In the genomic region with DNA sequence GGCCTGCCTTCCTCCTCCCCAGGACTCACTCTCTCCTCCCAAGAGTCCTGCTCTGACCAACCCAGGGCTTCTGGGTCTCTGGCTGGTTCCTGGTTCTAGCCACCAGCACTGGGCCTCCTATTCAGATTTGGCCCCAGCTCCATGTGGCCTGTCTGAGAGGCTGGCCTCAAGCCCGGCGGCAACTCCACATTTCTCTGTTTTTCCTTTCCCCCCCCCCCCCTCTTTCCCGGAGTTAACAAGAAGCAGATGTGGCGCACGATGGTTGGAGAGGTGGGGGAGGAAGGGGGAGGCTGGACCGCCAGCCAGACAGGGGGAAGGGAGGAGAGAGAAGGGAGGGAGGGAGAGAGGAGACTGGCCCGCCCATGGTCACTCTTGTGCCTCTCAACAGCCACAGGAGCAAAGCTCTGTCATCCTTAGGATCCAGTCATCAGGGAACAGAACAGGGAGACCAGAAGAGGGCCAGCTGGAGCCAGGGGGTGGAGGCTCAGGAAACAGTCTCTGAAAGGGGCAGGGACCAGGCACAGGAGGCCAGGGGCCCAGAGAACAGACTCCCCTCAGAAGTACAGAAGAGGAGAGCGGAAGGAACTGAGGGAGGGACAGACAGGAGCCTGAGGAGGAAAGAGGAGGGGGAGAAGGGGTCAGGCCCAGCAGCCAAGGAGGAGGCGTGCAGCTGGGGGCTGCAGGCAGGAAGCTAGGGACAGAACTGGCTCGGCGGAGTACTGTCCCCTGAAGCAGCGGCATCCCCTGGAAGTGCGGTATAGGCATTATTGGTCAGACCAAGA, we compare ENCODE assay signal across 8 mouse cellular contexts. TPM values are rescaled to one million over a fixed set of nuclear protein-coding genes. Genes with fewer than 3 reads are reported as not detected.
A peak's percentile ranks its signal among the peaks of the same experiment; 100 is the strongest.
DNase-seq lines count a peak whose midpoint lies in the region; ATAC-seq and TF ChIP-seq lines count a peak whose summit lies in the region.

A gene (plus strand): TSS at position 343 of the 782 bp plus-strand sequence.

- H3K4me2 ChIP-seq in intestine, embryonic 16.5 days (ENCODE audit: low read depth, low read length), result peak within 1 kb of the TSS; percentile 77
- H3K4me2 ChIP-seq in lung, embryonic 16.5 days (ENCODE audit: low read depth, low read length), result peak within 1 kb of the TSS; percentile 84

- DNase-seq in ovary, postnatal 36 days (ENCODE audit: low spot score), result peak; percentile 52
- no peak for DNase-seq in cerebellum, adult 11-12 months
- no peak for DNase-seq in cerebellum, postnatal 4 days (ENCODE audit: low spot score in 2 of 2)

- TF ChIP-seq CTCF in ES-Bruce4 (IDR thresholded peaks at IDR 0.05; ENCODE audit: low read depth, low read length), result no peak
- no peak for TF ChIP-seq CTCF in cortical plate, adult 2 months (IDR thresholded peaks at IDR 0.05; ENCODE audit: extremely low read depth, insufficient read depth, low read length)

- H3K36me3 ChIP-seq in ES-Bruce4 (ENCODE audit: control insufficient read depth, insufficient read depth, low read length, poor library complexity, severe bottlenecking), result no peaks in the 10 kb centered on the region
- H3K36me3 ChIP-seq in intestine, embryonic 16.5 days (ENCODE audit: control insufficient read depth, insufficient read depth, low read length), result no peaks in the 10 kb centered on the region
- peaks cover 6% of the 10 kb centered on the region for H3K36me3 ChIP-seq in lung, embryonic 16.5 days (ENCODE audit: control insufficient read depth, insufficient read depth, low read length)

- H3K9ac ChIP-seq in ES-Bruce4 (ENCODE audit: low read depth, poor library complexity, severe bottlenecking), result peak within 1 kb of the TSS; percentile 30; the same call in 1 of the 2 replicates
- H3K9ac ChIP-seq in intestine, embryonic 16.5 days (ENCODE audit: low read depth, low read length), result peak within 1 kb of the TSS; percentile 81
- peak within 1 kb of the TSS; percentile 81 for H3K9ac ChIP-seq in lung, embryonic 16.5 days (ENCODE audit: low read length)

- peak within 1 kb of the TSS; percentile 14 for H3K4me3 ChIP-seq in ES-Bruce4 (ENCODE audit: low read depth, low read length)
- H3K4me3 ChIP-seq in cortical plate, adult 2 months (ENCODE audit: insufficient read depth, low read length), result peak within 1 kb of the TSS; percentile 5; the same call in 1 of the 2 replicates
- H3K4me3 ChIP-seq in intestine, embryonic 16.5 days (ENCODE audit: low read length), result peak within 1 kb of the TSS; percentile 62
- H3K4me3 ChIP-seq in lung, embryonic 16.5 days (ENCODE audit: low read length), result peak within 1 kb of the TSS; percentile 67

- no peak for TF ChIP-seq POLR2A in ES-Bruce4 (IDR thresholded peaks at IDR 0.05; ENCODE audit: insufficient read depth, low read length)
- no peak for TF ChIP-seq POLR2A in cortical plate, adult 2 months (IDR thresholded peaks at IDR 0.05; ENCODE audit: extremely low read depth, insufficient read depth, low read length)

- peak; percentile 56 for ATAC-seq in granulocyte monocyte progenitor cell, adult 5-6 weeks (replicated peaks; ENCODE audit: poor library complexity, severe bottlenecking)
- ATAC-seq in intestine, embryonic 16.5 days, result peak; percentile 66
- ATAC-seq in lung, embryonic 16.5 days (ENCODE audit: low read depth), result peak; percentile 85

- no peak for TF ChIP-seq EP300 in ES-Bruce4 (IDR thresholded peaks at IDR 0.05; ENCODE audit: insufficient read depth, low read depth, low read length)

- no peaks in the 10 kb centered on the region for H3K27me3 ChIP-seq in ES-Bruce4 (ENCODE audit: control insufficient read depth, insufficient read depth, low read length, poor library complexity, severe bottlenecking)
- H3K27me3 ChIP-seq in intestine, embryonic 16.5 days (replicated peaks; ENCODE audit: control insufficient read depth, insufficient read depth, low read length), result no peaks in the 10 kb centered on the region
- no peaks in the 10 kb centered on the region for H3K27me3 ChIP-seq in lung, embryonic 16.5 days (ENCODE audit: control insufficient read depth, insufficient read depth, low read depth, low read length)

- H3K27ac ChIP-seq in ES-Bruce4 (ENCODE audit: insufficient read depth, low read length), result no peak within 1 kb of the TSS
- H3K27ac ChIP-seq in cortical plate, adult 2 months (ENCODE audit: insufficient read depth, low read length), result no peak within 1 kb of the TSS
- H3K27ac ChIP-seq in intestine, embryonic 16.5 days (ENCODE audit: low read length), result peak within 1 kb of the TSS; percentile 93
- H3K27ac ChIP-seq in lung, embryonic 16.5 days (ENCODE audit: low read length), result peak within 1 kb of the TSS; percentile 98

- H3K4me1 ChIP-seq in ES-Bruce4 (ENCODE audit: control insufficient read depth, insufficient read depth, low read length), result no peaks in the 10 kb centered on the region
- H3K4me1 ChIP-seq in cortical plate, adult 2 months (ENCODE audit: control insufficient read depth, insufficient read depth, low read length), result no peaks in the 10 kb centered on the region
- peaks cover 60% of the 10 kb centered on the region for H3K4me1 ChIP-seq in intestine, embryonic 16.5 days (ENCODE audit: control insufficient read depth, insufficient read depth, low read length)
- peaks cover 43% of the 10 kb centered on the region for H3K4me1 ChIP-seq in lung, embryonic 16.5 days (replicated peaks; ENCODE audit: control insufficient read depth, insufficient read depth, low read length)

- 27% methylated on average over 13 of the region's 13 CpGs for WGBS in intestine, embryonic 16.5 days
- 11% methylated on average over 12 of the region's 13 CpGs for WGBS in lung, embryonic 16.5 days

- no peaks in the 10 kb centered on the region for H3K9me3 ChIP-seq in ES-Bruce4 (replicated peaks; ENCODE audit: control insufficient read depth, insufficient read depth, low read length, poor library complexity, severe bottlenecking)
- H3K9me3 ChIP-seq in intestine, embryonic 16.5 days (ENCODE audit: control insufficient read depth, low read length), result no peaks in the 10 kb centered on the region
- no peaks in the 10 kb centered on the region for H3K9me3 ChIP-seq in lung, embryonic 16.5 days (ENCODE audit: control insufficient read depth, low read length)

RNA-seq across cellular contexts. Expression of the gene that starts here (rescaled TPM):
- polyA plus RNA-seq in ES-Bruce4 (2011; ENCODE audit: insufficient read depth, insufficient read length, low read depth, missing spikeins), result 2.5 and 3.2 TPM in 2 replicates
- 2.7 and 3.1 TPM in 2 replicates for polyA plus RNA-seq in cortical plate, adult 2 months (2012; rRNA removed)
- 78.8 and 147 TPM in 2 replicates for total RNA-seq in granulocyte monocyte progenitor cell, adult 5-6 weeks (2014; fragmentation: Nextera tagmentation)
- 124 and 152 TPM in 2 replicates for total RNA-seq in granulocyte monocyte progenitor cell, adult 5-6 weeks (2017)
- 173 and 177 TPM in 2 replicates for polyA plus RNA-seq in intestine, embryonic 16.5 days (2015; fragmentation: Nextera tagmentation; extraction: Ambion mirVana)
- 212 and 225 TPM in 2 replicates for polyA plus RNA-seq in lung, embryonic 16.5 days (2015; fragmentation: Nextera tagmentation; extraction: Ambion mirVana)

Comparison
In these comparisons a context has a peak if more than half of its experiments do, and no peak if none do; other contexts are left out.
1. RNA of the gene that starts here (polyA plus RNA-seq): 212 to 225 TPM in lung, embryonic 16.5 days and 173 to 177 TPM in intestine, embryonic 16.5 days; 2.5 to 3.2 TPM in ES-Bruce4 and 2.7 to 3.1 TPM in cortical plate, adult 2 months; every median in the first group is over 10 times any median in the second.
2. H3K27ac ChIP-seq: peak in intestine, embryonic 16.5 days (single experiment) and lung, embryonic 16.5 days (single experiment); none in ES-Bruce4 (single experiment) and cortical plate, adult 2 months (single experiment).
3. H3K4me3 ChIP-seq: peak in every context shown above with its lines; median percentile 67 in lung, embryonic 16.5 days; 62 in intestine, embryonic 16.5 days; 14 in ES-Bruce4; 5 in cortical plate, adult 2 months.
4. H3K9ac ChIP-seq: peak in every context shown above with its lines; median percentile 81 in intestine, embryonic 16.5 days; 81 in lung, embryonic 16.5 days; 30 in ES-Bruce4.
5. Peak in every context shown above with its lines, with median percentiles within 50 percentile points of each other: ATAC-seq.